Mouse (Mus musculus): ENCODE data around the gene Cyp2u1. TPM values are rescaled to one million over a fixed set of nuclear protein-coding genes. Genes with fewer than 3 reads are reported as not detected.

The Cyp2u1 gene
- polyA plus RNA-seq, 1 experiment from 2014 or later, result 3.3 TPM

DNA sequence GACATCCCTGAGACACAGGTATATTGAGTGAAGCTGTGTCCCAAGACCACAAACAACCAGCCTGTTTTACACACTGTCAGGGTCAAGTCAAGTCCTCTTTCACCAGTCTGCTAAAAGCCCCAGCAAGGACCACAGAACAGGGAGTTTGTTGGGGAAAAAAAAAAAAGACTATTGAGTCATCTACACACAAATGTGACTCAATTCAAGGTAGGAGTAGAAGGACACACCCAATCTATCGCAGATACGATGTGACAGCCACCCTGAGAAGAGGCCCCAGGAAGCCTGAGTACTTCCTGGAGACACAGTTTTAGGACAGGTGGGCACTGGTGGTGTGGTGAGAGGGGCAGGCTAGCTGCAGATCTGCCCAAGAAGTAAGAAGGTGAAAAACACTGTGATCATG, 52.7 kb downstream of the Cyp2u1 start:
- no peaks in the 10 kb centered on the region for H3K27me3 ChIP-seq
- H3K27ac ChIP-seq, result no peak overlapping the region
- WGBS, result 89% methylated on average over 2 of the region's 2 CpGs
- H3K9me3 ChIP-seq (replicated peaks), result no peaks in the 10 kb centered on the region
- no peak overlapping the region for H3K4me3 ChIP-seq
- ATAC-seq (ENCODE audit: low FRiP score), result no peak
- H3K36me3 ChIP-seq, result peaks cover 4% of the 10 kb centered on the region; the same call in 1 of the 2 replicates
- no peaks in the 10 kb centered on the region; the same call in 1 of the 2 replicates for H3K4me1 ChIP-seq
- H3K9ac ChIP-seq, result no peak overlapping the region
- no peak overlapping the region for H3K4me2 ChIP-seq (replicated peaks)

DNA sequence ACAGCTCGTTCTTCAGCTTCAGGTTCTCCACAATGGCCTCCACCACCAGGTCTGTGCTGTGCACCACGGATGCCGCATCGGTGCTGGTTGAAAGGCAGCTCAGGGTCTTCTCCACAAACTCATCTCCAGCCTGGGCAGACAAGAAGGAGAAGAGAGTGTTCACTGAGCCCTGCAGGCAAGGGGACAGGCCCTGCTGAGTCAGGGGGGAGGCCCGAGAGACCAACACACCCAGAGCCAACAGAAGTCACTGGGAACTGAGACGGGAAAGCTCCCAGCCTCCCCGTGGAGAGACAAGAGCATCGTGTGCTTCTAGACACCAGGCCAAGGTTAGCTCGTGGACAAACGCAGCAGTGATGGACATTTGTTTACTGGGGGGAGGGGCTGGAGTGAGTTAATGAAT, 54.6 kb downstream of the Cyp2u1 start:
- H3K9ac ChIP-seq, result no peak overlapping the region
- no peak overlapping the region for H3K27ac ChIP-seq
- ATAC-seq (ENCODE audit: low FRiP score), result no peak
- no peaks in the 10 kb centered on the region; the same call in 1 of the 2 replicates for H3K4me1 ChIP-seq
- no peaks in the 10 kb centered on the region for H3K27me3 ChIP-seq
- H3K9me3 ChIP-seq (replicated peaks), result no peaks in the 10 kb centered on the region
- 86% methylated on average over 10 of the region's 10 CpGs for WGBS
- peaks cover 8% of the 10 kb centered on the region; the same call in 1 of the 2 replicates for H3K36me3 ChIP-seq
- no peak overlapping the region for H3K4me3 ChIP-seq
- no peak overlapping the region for H3K4me2 ChIP-seq (replicated peaks)

DNA sequence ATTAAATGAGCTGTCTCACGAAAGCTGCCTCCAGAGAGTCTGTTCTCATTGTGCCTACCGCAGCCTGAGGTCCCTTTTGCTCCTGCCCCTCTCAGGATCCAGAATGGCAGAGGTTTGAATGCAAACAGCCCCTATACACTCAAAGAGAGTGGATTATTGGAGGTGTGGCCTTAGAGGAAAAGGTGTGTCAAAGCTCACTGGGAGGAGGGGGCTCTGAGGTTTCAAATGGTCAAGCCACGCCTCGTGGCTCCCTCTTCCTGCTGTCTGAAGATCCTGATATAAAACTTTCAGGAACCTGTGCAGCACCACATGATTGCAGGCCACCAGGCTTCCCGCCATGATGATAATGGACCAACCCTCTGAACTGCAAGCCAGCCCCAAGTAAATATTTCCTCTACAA, 55.2 kb downstream of the Cyp2u1 start:
- Histone ChIP-seq H3K9me3 (replicated peaks) (no peaks in the 10 kb centered on the region), H3K4me2 (replicated peaks) (no peak overlapping the region), H3K4me1 (no peaks in the 10 kb centered on the region; the same call in 1 of the 2 replicates), H3K27me3 (no peaks in the 10 kb centered on the region), H3K27ac (no peak overlapping the region), H3K36me3 (peaks cover 8% of the 10 kb centered on the region; the same call in 1 of the 2 replicates), H3K9ac (no peak overlapping the region), H3K4me3 (no peak overlapping the region)
- WGBS, result 86% methylated on average over 5 of the region's 5 CpGs
- no peak for ATAC-seq (ENCODE audit: low FRiP score)

DNA sequence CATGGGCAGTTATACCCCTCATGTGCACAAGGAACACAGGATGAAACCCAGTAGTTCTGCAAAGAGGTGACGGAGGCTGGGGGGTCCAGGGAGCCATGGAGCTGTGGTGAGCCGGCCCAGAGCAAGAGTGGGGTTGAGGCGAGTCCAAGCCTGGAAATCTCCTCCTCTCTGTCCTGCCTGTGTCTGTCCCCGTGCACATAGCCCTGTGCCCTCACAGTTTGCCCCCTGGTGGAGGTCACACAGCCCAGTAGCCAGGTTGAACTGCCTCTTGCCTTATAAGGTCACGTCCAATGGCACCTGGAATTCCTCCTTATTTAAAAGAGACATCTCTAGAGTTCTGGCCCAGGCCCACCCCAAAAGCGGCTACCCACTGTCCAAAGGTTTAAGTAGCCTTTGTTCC, 55.6 kb downstream of the Cyp2u1 start:
- Histone ChIP-seq H3K4me2 (replicated peaks) (no peak overlapping the region), H3K9me3 (replicated peaks) (no peaks in the 10 kb centered on the region), H3K27ac (no peak overlapping the region), H3K9ac (no peak overlapping the region), H3K27me3 (no peaks in the 10 kb centered on the region), H3K36me3 (peaks cover 8% of the 10 kb centered on the region; the same call in 1 of the 2 replicates), H3K4me1 (no peaks in the 10 kb centered on the region; the same call in 1 of the 2 replicates), H3K4me3 (no peak overlapping the region)
- 80% methylated on average over 6 of the region's 6 CpGs for WGBS
- no peak for ATAC-seq (ENCODE audit: low FRiP score)

DNA sequence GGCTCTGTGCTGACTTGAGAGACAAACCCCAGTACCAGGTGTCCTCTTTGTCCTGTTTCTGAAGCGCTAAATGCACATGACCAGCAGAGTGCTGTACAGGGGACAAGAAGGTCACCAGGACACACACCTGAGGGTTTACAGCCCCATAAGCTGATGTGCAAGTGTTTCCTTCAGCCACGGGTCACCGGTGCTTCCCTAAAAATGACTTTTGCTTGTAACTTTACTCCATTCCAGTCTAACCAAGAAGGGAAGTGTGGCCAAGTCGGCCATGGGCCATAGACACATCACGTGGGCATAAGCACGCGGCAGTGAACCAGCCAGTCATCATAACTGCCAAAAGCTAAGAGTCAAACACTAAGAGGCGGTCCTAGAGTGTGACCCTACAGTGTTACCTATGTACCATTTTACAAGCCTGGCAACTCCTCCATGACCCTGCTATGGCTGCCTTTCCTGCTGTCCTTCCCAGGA, 56.4 kb downstream of the Cyp2u1 start:
- no peak overlapping the region for H3K9ac ChIP-seq
- no peak overlapping the region for H3K4me3 ChIP-seq
- no peaks in the 10 kb centered on the region for H3K9me3 ChIP-seq (replicated peaks)
- no peak overlapping the region for H3K27ac ChIP-seq
- H3K4me2 ChIP-seq (replicated peaks), result no peak overlapping the region
- 0 out of 2 replicates have a peak, but pooled peaks have one; percentile 21 for ATAC-seq (ENCODE audit: low FRiP score)
- no peaks in the 10 kb centered on the region for H3K27me3 ChIP-seq
- H3K4me1 ChIP-seq, result no peaks in the 10 kb centered on the region; the same call in 1 of the 2 replicates
- WGBS, result 92% methylated on average over 8 of the region's 8 CpGs
- H3K36me3 ChIP-seq, result peaks cover 8% of the 10 kb centered on the region; the same call in 1 of the 2 replicates

DNA sequence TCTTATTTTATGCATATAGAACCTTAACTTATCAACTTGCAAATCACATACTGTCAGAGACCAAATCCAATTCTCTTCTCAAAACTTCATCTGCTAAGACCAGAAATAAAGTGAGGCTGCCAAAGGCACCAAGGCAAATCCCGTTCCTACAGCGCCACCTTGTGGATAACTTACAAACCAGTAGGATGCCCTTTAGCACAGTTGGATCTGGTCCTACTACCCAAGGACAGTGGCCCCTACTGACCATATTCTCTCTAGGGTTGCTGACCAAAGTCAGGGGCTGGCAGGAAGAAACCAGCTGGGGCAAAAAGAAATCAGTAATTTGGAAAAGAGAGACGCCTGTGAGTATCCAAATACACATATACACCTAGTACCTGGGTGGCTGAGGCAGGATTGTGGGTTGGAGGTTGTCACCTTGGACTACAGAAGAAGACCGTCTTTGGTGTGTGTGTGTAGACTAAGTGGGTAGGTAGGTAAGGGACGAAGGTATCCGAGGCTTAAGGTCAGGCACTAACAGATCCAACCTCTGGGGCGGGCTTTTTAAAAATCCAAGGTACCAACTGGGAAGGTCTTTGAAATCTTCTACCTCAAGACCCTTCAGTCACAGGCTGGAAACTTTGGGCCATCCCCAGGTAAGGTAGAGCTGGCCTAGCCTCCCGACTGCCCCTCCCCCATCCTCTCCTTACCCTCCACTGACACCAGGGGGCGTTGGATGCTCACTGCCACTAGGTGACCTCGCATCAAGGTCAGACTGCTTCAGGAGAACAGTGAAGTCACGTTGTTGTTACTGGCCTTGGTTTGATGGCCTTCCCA, 57.1 kb downstream of the Cyp2u1 start:
- H3K9me3 ChIP-seq (replicated peaks), result no peaks in the 10 kb centered on the region
- 63% methylated on average over 11 of the region's 11 CpGs for WGBS
- no peak overlapping the region for H3K27ac ChIP-seq
- peak; percentile 32 for ATAC-seq (ENCODE audit: low FRiP score)
- no peak overlapping the region for H3K4me2 ChIP-seq (replicated peaks)
- H3K27me3 ChIP-seq, result no peaks in the 10 kb centered on the region
- H3K4me1 ChIP-seq, result no peaks in the 10 kb centered on the region
- H3K36me3 ChIP-seq, result peaks cover 8% of the 10 kb centered on the region; the same call in 1 of the 2 replicates
- no peak overlapping the region for H3K4me3 ChIP-seq
- no peak overlapping the region for H3K9ac ChIP-seq

Other genes with a start within 250 kb of the Cyp2u1 start
- gene Lef1, start 192.8 kb downstream of the Cyp2u1 start, polyA plus RNA-seq (2016; fragmentation: Nextera tagmentation; extraction: Ambion mirVana), result 31.9 and 33.6 TPM in 2 replicates
- 56.9 and 58.9 TPM in 2 replicates for gene Hadh, start 31.1 kb downstream of the Cyp2u1 start, polyA plus RNA-seq (2016; fragmentation: Nextera tagmentation; extraction: Ambion mirVana)
- gene Sgms2, start 188.2 kb upstream of the Cyp2u1 start, polyA plus RNA-seq (2016; fragmentation: Nextera tagmentation; extraction: Ambion mirVana), result 1.9 and 3.6 TPM in 2 replicates